Mouse (Mus musculus): ENCODE results near the gene Vcl.
A peak's percentile ranks its signal among the peaks of the same experiment; 100 is the strongest.

Gene Vcl

DNA sequence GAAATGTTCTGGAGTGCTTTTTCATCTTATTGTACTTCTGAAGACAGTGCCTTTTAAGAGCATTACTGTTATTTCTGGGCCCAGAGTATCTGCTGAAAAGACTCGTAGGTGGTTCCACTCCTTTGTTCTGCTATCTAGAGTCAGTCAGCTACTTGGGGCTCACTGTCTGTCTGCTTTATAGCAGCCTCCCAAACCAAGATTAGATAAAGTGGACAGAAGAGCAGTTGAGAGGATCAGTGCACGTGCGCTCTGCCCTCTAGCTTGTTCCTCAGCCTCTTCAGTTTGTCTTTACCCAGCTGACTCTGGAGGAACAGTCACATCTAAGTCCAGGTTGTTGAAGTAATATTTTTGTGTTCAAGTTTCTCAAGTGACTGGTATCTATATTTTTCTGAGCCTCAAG lies 144.8 kb downstream of the Vcl start:
- no peak for DNase-seq

DNA sequence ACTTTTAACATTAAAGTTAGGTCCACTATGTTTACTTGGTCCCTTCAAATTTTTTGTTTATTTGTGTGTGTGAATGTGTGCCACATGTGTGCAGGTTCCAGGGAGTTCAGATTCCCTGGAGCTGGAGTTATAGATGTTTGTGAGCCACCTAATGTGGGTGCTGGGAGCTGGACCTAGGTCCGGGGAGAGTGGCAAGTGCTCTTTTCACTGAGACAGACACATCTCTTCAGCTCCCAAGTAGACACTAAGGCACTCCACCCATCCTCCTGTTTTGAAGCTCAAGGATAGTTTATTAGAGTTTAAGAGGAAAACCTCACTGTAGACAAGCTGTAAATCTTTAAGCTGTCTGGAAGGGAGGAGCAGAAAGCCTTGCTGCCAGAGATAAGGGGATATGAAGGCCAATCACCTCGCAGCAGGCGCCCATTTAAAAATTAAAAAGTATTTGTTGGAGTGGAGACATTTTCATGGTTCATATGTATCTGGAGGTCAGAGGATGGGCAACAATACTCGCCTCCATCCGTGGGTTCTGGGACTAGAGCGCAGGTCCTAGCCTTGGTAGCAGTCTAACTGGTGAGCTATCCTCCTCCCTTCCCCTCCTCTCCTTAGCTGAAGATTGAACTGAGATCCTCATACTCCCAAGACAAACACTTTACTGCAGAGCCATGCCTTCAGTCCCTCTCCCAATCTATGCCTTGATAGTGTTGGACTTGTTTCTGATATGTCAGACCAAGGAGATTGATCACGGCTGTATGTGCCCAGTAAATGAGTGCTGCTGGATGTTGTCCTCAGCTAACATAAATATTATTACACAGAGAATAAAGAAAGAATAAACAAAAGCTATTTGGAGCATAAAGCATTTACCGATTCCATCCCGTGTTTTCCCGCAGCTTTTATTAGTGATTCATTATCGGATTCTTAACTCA lies 145.5 kb downstream of the Vcl start:
- no peak for DNase-seq

- DNase-seq, result peak; percentile 97
These were observed 146.7 kb downstream of the Vcl start for GRCm38 (mm10) chr14:21075751-21076500.

- peak; percentile 38 for DNase-seq
These were observed 147.4 kb downstream of the Vcl start for GRCm38 (mm10) chr14:21076501-21077194.

GRCm38 (mm10) chr14:21077939-21078338 lies 148.7 kb downstream of the Vcl start:
- no peak for DNase-seq

GRCm38 (mm10) chr14:21078511-21078910 lies 149.3 kb downstream of the Vcl start:
- no peak for DNase-seq

GRCm38 (mm10) chr14:21082823-21083222 lies 153.6 kb downstream of the Vcl start:
- DNase-seq, result no peak

Data from kidney, adult 9 months (tissue).